Mouse (Mus musculus) forebrain, embryonic 16.5 days (tissue): ENCODE data around the gene Gm10961. TPM values are rescaled to one million over a fixed set of nuclear protein-coding genes. Genes with fewer than 3 reads are reported as not detected.
A peak's percentile ranks its signal among the peaks of the same experiment; 100 is the strongest.

Experiments
- ATAC-seq: fragments of 200-750 bp; cut with Nextera tagmentation; 2 replicates; pipeline ENCODE4 v1.8.0; 2017; ENCODE audit warnings: mild to moderate bottlenecking, moderate library complexity
- H3K27ac ChIP-seq: fragments of 300-500 bp; sonication (generic); 2 replicates; pipeline ENCODE4 v1.5.1; 2014; ENCODE audit warnings: low read length, control low read depth
- H3K27me3 ChIP-seq: fragments of 300-500 bp; sonication (generic); replicated peaks from 2 replicates; pipeline ENCODE4 v1.6.1; 2014; ENCODE audit warnings: low read length; ENCODE audit not compliant: control insufficient read depth, insufficient read depth
- H3K36me3 ChIP-seq: fragments of 300-500 bp; sonication (generic); 2 replicates; pipeline ENCODE4 v1.6.1; 2014; ENCODE audit not compliant: control insufficient read depth, insufficient read depth
- H3K4me1 ChIP-seq: fragments of 300-500 bp; sonication (generic); replicated peaks from 2 replicates; pipeline ENCODE4 v1.6.1; 2014; ENCODE audit warnings: low read length; ENCODE audit not compliant: control insufficient read depth, insufficient read depth
- H3K4me2 ChIP-seq: fragments of 300-500 bp; sonication (generic); 2 replicates; pipeline ENCODE4 v1.6.1; 2014; ENCODE audit warnings: mild to moderate bottlenecking, low read length, control low read depth
- H3K4me3 ChIP-seq: fragments of 300-500 bp; sonication (generic); replicated peaks from 2 replicates; pipeline ENCODE4 v1.5.1; 2014; ENCODE audit warnings: mild to moderate bottlenecking, low read length, control low read depth
- H3K9ac ChIP-seq: fragments of 300-500 bp; sonication (generic); replicated peaks from 2 replicates; pipeline ENCODE4 v1.6.1; 2014; ENCODE audit warnings: low read depth, low read length, control low read depth
- H3K9me3 ChIP-seq: fragments of 300-500 bp; sonication (generic); 2 replicates; pipeline ENCODE4 v1.6.1; 2016; ENCODE audit warnings: low read length; ENCODE audit not compliant: control insufficient read depth
- WGBS: fragments of 180-500 bp; shearing (Covaris S2); extraction: QIAGEN DNeasy Blood & Tissue Kit; methylation state at CpG from one replicate; pipeline ENCODE4 v1.1.7; 2014; 5-methylcytosine and 5-hydroxymethylcytosine counted together
- polyA plus RNA-seq: library from polyadenylated mRNA; unstranded; fragments of >200 nt; fragmentation: Nextera tagmentation; extraction: Ambion mirVana; gene quantifications from 2 replicates; pipeline ENCODE4 v1.2.1, GENCODE M21; 2015

The Gm10961 gene
- polyA plus RNA-seq, 1 experiment from 2014 or later, result not detected

DNA sequence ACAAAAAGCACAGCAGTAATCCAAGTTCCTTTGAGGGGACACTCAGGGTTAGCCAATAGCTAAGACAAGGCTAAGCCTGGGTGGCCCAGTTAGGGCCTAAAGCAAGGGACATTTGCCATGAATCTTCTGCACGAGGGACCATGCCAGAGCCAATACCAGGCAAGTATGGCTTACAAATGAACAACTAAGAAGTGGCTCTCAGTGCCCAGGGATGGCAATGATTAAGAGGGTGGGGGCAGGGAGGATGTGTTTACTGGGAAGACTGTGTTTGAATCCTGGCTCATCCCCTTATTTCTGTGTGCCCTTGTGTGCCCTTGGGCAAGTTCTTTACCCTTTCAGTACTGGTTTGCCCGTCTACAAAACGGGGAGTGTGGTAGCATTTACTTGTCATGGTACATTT lies 21.7 kb upstream of the Gm10961 start:
- Histone ChIP-seq H3K4me3 (no peak overlapping the region), H3K4me1 (no peaks in the 10 kb centered on the region), H3K27ac (no peak overlapping the region), H3K9me3 (no peaks in the 10 kb centered on the region), H3K4me2 (no peak overlapping the region), H3K27me3 (no peaks in the 10 kb centered on the region), H3K36me3 (peaks cover 24% of the 10 kb centered on the region), H3K9ac (no peak overlapping the region)
- ATAC-seq, result no peak
- WGBS, result 57% methylated on average over 3 of the region's 3 CpGs

DNA sequence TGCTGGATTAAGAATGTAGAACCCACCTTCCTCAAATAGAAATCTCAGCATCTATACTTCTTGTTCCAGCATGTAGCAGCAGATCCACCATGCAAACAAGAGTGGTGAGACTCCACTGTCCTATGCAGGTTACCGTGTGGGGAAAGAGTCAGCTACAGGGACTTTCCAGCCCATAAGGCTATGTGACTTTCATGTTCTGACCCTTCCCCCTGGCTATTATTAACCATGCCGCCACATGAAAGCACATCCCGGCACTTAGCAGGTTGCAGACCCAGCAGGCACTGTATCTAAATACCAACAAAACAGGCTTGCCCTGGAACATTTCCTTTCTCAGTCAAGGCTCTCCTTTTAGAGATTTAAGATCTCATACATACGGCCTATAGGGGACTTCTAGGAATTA lies 19.7 kb upstream of the Gm10961 start:
- Histone ChIP-seq H3K4me2 (no peak overlapping the region), H3K9me3 (no peaks in the 10 kb centered on the region), H3K4me1 (no peaks in the 10 kb centered on the region), H3K36me3 (peaks cover 40% of the 10 kb centered on the region), H3K27ac (no peak overlapping the region), H3K4me3 (no peak overlapping the region), H3K27me3 (no peaks in the 10 kb centered on the region), H3K9ac (no peak overlapping the region)
- WGBS, result 73% methylated on average over 4 of the region's 4 CpGs
- ATAC-seq, result no peak

DNA sequence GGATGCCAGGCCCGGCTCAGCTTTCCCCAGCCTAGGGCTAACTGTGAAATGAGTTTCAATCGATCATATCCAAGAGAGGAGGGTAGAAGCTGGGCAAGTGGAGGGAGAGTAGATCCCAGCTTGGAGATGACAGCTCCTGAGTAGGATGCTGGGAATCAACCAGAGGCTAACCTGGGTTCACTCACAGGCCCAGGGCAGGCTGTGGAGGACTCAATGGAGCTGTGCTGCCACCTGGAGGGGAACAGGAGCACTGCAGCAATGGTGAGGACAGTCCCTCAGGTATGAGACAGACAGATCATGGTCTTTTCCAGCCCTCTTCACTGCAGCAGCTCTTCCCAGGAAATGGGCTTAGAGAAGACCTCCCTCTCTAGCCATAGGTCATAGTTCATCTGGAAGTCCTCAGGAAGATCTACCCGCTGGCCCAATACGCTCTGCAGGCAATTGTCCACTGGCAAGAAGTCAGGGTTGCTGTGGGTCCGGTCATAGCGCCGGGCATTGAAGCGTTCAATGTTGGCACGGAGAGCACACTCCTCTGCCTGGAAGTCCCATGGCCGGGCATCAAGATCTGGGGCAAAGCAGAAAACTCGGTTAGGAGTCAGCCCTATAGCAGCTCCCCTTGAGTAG lies 18.1 kb upstream of the Gm10961 start:
- no peaks in the 10 kb centered on the region for H3K9me3 ChIP-seq
- no peak overlapping the region for H3K4me2 ChIP-seq
- 86% methylated on average over 11 of the region's 11 CpGs for WGBS
- no peak overlapping the region for H3K9ac ChIP-seq
- no peak overlapping the region for H3K4me3 ChIP-seq
- peak; percentile 43 for ATAC-seq
- H3K27ac ChIP-seq, result no peak overlapping the region
- no peaks in the 10 kb centered on the region for H3K27me3 ChIP-seq
- peaks cover 51% of the 10 kb centered on the region for H3K36me3 ChIP-seq
- H3K4me1 ChIP-seq, result no peaks in the 10 kb centered on the region

DNA sequence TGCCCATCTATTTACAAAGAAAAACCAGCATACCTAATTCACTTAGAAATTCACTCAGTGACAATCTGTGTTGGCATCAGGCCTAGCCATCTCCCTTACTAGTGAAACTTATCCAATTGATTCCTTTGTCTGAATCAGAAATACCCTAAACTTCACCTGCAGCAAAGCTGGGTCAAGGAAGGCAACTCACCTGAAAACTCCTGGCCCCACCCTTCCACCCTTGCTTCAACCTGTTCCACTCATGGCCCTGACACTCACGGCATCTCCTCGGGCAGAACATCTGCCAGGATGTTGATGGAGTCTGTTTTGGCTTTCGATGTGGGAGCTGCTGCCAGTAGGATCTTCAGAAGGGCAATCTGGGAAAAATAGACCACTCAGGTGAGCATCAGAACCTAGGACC lies 13.3 kb upstream of the Gm10961 start:
- H3K4me3 ChIP-seq, result no peak overlapping the region
- H3K36me3 ChIP-seq, result peaks cover 70% of the 10 kb centered on the region
- no peaks in the 10 kb centered on the region for H3K27me3 ChIP-seq
- no peak overlapping the region for H3K9ac ChIP-seq
- WGBS, result 90% methylated on average over 3 of the region's 3 CpGs
- no peaks in the 10 kb centered on the region for H3K9me3 ChIP-seq
- no peak overlapping the region for H3K27ac ChIP-seq
- no peak overlapping the region for H3K4me2 ChIP-seq
- ATAC-seq, result no peak
- H3K4me1 ChIP-seq, result no peaks in the 10 kb centered on the region

DNA sequence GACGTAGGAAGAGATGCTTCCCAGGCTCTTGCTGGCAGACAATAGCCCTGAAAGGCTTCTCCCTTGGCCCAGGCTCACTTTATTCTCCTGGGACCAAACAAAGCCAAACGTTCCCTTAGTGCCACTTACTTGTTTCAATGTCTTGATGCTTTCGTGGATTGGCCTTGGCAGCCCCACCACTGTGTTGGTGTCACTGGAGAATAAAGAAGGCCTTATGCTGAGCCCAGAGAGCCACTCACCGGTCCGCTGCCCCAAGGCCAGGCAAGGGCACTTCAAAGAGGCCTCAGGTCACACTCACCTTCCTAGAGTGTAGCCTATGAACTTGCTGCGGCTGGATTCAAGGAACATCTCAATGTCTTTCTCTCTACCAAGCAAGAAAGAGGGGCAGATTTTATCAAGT lies 11.2 kb upstream of the Gm10961 start:
- Histone ChIP-seq H3K9ac (no peak overlapping the region), H3K4me3 (no peak overlapping the region), H3K4me1 (no peaks in the 10 kb centered on the region), H3K27ac (no peak overlapping the region), H3K9me3 (no peaks in the 10 kb centered on the region), H3K4me2 (no peak overlapping the region), H3K27me3 (no peaks in the 10 kb centered on the region), H3K36me3 (peaks cover 68% of the 10 kb centered on the region)
- 91% methylated on average over 6 of the region's 6 CpGs for WGBS
- no peak for ATAC-seq

DNA sequence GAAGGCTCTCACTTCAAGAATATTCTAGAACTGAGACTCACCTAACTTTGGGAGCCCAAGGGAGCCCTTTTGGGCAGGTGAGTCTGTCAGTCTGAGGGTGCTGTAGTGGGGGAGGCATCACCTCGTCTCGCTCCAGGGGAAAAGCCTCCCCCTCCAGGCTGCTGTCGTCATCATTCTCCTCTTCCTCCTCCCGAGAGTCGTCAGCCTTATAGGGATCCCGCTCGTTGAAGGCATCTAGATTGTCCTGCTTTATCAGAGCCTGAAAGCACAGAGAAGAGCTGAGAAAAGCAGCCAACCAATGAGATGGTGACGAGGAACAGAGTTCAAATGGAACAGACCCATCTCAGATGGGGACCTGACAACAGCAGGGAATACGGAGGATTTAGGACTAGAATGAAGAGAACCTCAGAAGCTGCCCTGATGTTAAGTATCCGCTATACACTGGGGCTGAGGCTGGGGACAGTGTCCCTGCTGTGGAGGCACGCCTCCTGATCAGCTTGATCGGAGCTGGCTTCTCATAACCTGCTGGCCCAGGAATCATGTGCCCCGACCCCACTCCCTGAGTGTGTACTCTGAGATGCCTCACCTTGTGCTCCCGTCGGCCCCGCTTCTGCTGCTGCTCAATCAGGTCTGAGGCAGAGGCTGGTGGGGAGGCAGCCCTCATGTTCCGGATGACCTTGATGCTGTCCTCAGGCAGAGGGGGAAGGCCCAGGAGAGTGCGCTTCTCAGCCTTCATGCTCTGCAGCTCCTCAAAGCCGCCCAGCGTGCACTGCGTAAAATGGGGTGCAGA lies 9.6 kb upstream of the Gm10961 start:
- Histone ChIP-seq H3K9ac (no peak overlapping the region), H3K36me3 (peaks cover 72% of the 10 kb centered on the region), H3K4me1 (no peaks in the 10 kb centered on the region), H3K27me3 (no peaks in the 10 kb centered on the region), H3K9me3 (no peaks in the 10 kb centered on the region), H3K4me2 (no peak overlapping the region), H3K27ac (no peak overlapping the region), H3K4me3 (no peak overlapping the region)
- no peak for ATAC-seq
- 90% methylated on average over 21 of the region's 21 CpGs for WGBS

DNA sequence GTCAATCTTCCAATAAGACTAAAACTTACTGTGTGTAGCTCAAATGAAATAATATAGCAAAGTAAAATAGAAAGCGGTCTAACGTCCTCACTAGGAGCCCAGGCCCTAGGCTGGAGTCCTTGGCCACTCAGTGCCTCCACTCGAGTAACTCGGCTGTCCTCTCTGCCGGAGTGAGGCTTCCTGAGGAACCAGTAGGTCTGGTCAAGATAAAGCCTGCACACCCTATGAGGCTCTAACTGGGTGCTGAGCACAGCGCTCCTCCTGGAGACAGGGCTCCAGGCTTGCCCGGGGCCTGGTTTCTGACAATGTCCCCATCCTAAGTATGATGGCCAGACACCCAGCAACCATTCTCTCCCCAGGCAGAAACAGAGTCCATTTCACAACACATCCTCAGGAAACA lies 8.6 kb upstream of the Gm10961 start:
- Histone ChIP-seq H3K36me3 (peaks cover 76% of the 10 kb centered on the region), H3K4me3 (no peak overlapping the region), H3K9ac (no peak overlapping the region), H3K4me2 (no peak overlapping the region), H3K4me1 (no peaks in the 10 kb centered on the region), H3K27me3 (no peaks in the 10 kb centered on the region), H3K9me3 (no peaks in the 10 kb centered on the region), H3K27ac (no peak overlapping the region)
- no peak for ATAC-seq
- WGBS, result 93% methylated on average over 7 of the region's 7 CpGs

DNA sequence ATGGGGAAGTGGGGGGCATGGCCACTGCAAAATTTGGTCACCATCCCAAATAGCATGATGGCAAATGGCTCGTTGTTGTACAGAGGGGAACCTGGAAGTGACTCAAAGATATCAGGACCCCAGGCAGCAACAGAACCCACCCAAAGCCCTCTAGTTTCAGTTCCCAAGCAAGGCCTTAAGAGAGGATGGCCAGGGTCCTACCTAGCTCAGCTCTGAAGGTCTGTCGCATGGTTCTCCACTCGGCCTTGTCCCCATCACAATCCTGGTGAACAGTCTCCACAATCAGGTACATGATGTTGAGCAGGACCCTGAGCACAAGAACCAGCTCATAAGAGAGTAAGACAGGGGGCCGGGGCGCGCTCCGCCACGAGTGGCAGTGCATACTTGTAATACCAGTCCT lies 6.7 kb upstream of the Gm10961 start:
- 95% methylated on average over 8 of the region's 8 CpGs for WGBS
- no peak overlapping the region for H3K9ac ChIP-seq
- H3K36me3 ChIP-seq, result peaks cover 73% of the 10 kb centered on the region
- no peak overlapping the region for H3K27ac ChIP-seq
- H3K4me1 ChIP-seq, result peaks cover 5% of the 10 kb centered on the region
- H3K4me3 ChIP-seq, result no peak overlapping the region
- H3K27me3 ChIP-seq, result no peaks in the 10 kb centered on the region
- ATAC-seq, result no peak
- H3K4me2 ChIP-seq, result no peak overlapping the region
- H3K9me3 ChIP-seq, result no peaks in the 10 kb centered on the region

DNA sequence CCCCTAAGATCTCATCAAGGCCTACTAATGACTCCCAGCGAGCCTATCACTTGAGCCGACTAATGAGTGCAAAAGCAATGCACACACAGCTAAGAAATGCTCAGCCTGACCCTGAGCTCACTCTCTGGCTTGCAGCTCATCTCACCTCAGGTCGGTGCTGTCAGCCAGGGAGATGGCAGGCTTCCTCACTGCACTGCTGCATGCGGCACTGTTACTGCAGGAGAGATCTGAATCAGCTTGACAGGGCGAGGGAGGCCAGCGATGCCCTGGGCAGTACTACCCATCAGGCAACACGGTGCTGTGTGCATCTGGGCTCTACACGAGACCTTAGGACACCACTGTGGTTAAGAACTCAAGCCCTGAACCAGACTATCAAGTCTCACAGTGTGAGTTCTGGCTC lies 5.6 kb upstream of the Gm10961 start:
- peaks cover 65% of the 10 kb centered on the region for H3K36me3 ChIP-seq
- no peaks in the 10 kb centered on the region for H3K9me3 ChIP-seq
- H3K4me2 ChIP-seq, result no peak overlapping the region
- no peaks in the 10 kb centered on the region for H3K27me3 ChIP-seq
- 96% methylated on average over 8 of the region's 8 CpGs for WGBS
- H3K27ac ChIP-seq, result no peak overlapping the region
- H3K4me3 ChIP-seq, result no peak overlapping the region
- no peak for ATAC-seq
- H3K4me1 ChIP-seq, result peaks cover 15% of the 10 kb centered on the region
- H3K9ac ChIP-seq, result no peak overlapping the region
